Mouse (Mus musculus) kidney, postnatal 36 days (tissue): Measurements from ENCODE around the gene Ltbp1.
A peak's percentile ranks its signal among the peaks of the same experiment; 100 is the strongest.

Source experiments
- DNase-seq, 2 experiments: peaks; one replicate each; pipeline ENCODE4 v3.0.0; 2021 to 2022; ENCODE audit warnings: mixed read lengths in 2 of 2

Ltbp1 gene

GRCm38 (mm10) chr17:75069232-75069631 lies 63.9 kb downstream of the Ltbp1 start:
- DNase-seq, result no peak

- DNase-seq, result no peak
Measured at GRCm38 (mm10) chr17:75071174-75071573, 65.8 kb downstream of the Ltbp1 start.

GRCm38 (mm10) chr17:75071749-75072148 lies 66.4 kb downstream of the Ltbp1 start:
- DNase-seq, result no peak

GRCm38 (mm10) chr17:75073887-75074286 lies 68.5 kb downstream of the Ltbp1 start:
- peak; percentile 38 to 46 for DNase-seq

GRCm38 (mm10) chr17:75074978-75075699 lies 69.8 kb downstream of the Ltbp1 start:
- peak in 1 of 2 experiments; percentile 57 for DNase-seq

GRCm38 (mm10) chr17:75081401-75081800 lies 76.0 kb downstream of the Ltbp1 start:
- DNase-seq, result no peak

- DNase-seq, result no peak
Measured at GRCm38 (mm10) chr17:75082449-75082848, 77.1 kb downstream of the Ltbp1 start.

GRCm38 (mm10) chr17:75087296-75087941 lies 82.1 kb downstream of the Ltbp1 start:
- DNase-seq, result peak; percentile 38 to 46

GRCm38 (mm10) chr17:75088232-75088631 lies 82.9 kb downstream of the Ltbp1 start:
- DNase-seq, result no peak

- no peak for DNase-seq
Measured at GRCm38 (mm10) chr17:75088727-75089126, 83.4 kb downstream of the Ltbp1 start.

GRCm38 (mm10) chr17:75090556-75090955 lies 85.2 kb downstream of the Ltbp1 start:
- no peak for DNase-seq

- no peak for DNase-seq
Measured at GRCm38 (mm10) chr17:75093563-75093962, 88.2 kb downstream of the Ltbp1 start.

- no peak for DNase-seq
Measured at GRCm38 (mm10) chr17:75094591-75094990, 89.2 kb downstream of the Ltbp1 start.

GRCm38 (mm10) chr17:75096727-75097126 lies 91.4 kb downstream of the Ltbp1 start:
- no peak for DNase-seq

- DNase-seq, result no peak
Measured at GRCm38 (mm10) chr17:75097367-75097766, 92.0 kb downstream of the Ltbp1 start.

- peak; percentile 51 to 69 for DNase-seq
Measured at GRCm38 (mm10) chr17:75101215-75101614, 95.8 kb downstream of the Ltbp1 start.

- no peak for DNase-seq
Measured at GRCm38 (mm10) chr17:75101994-75102393, 96.6 kb downstream of the Ltbp1 start.

- no peak for DNase-seq
Measured at GRCm38 (mm10) chr17:75107412-75107811, 102.0 kb downstream of the Ltbp1 start.

GRCm38 (mm10) chr17:75107879-75108278 lies 102.5 kb downstream of the Ltbp1 start:
- DNase-seq, result no peak

GRCm38 (mm10) chr17:75109081-75109716 lies 103.8 kb downstream of the Ltbp1 start:
- no peak for DNase-seq

GRCm38 (mm10) chr17:75110252-75111205 lies 105.2 kb downstream of the Ltbp1 start:
- peak; percentile 37 to 49 for DNase-seq

- DNase-seq, result no peak
Measured at GRCm38 (mm10) chr17:75115594-75115993, 110.2 kb downstream of the Ltbp1 start.

- DNase-seq, result no peak
Measured at GRCm38 (mm10) chr17:75118896-75119295, 113.5 kb downstream of the Ltbp1 start.
